Mouse (Mus musculus) kidney, postnatal 0 days (tissue): ENCODE measurements around the gene Tmem207. TPM values are rescaled to one million over a fixed set of nuclear protein-coding genes. Genes with fewer than 3 reads are reported as not detected.

Experiments used
- ATAC-seq: fragments of 200-750 bp; cut with Nextera tagmentation; replicated peaks from 2 replicates; pipeline ENCODE4 v1.8.0; 2017; ENCODE audit warnings: low read depth, moderate number of reproducible peaks, moderate TSS enrichment, moderate library complexity; ENCODE audit not compliant: low FRiP score
- DNase-seq: peaks from one replicate; pipeline ENCODE4 v3.0.0-alpha.2; 2016; ENCODE audit warnings: low spot score
- H3K27ac ChIP-seq: fragments of 300-500 bp; sonication (generic); 2 replicates; pipeline ENCODE4 v1.5.1; 2014; ENCODE audit warnings: mild to moderate bottlenecking
- H3K27me3 ChIP-seq: fragments of 300-500 bp; sonication (generic); 2 replicates; pipeline ENCODE4 v1.6.1; 2014; ENCODE audit warnings: low read length, mixed read lengths; ENCODE audit not compliant: insufficient read depth
- H3K36me3 ChIP-seq: fragments of 300-500 bp; sonication (generic); 2 replicates; pipeline ENCODE4 v1.6.1; 2014; ENCODE audit warnings: low read length, mixed read lengths; ENCODE audit not compliant: insufficient read depth
- H3K4me1 ChIP-seq: fragments of 300-500 bp; sonication (generic); replicated peaks from 2 replicates; pipeline ENCODE4 v1.6.1; 2014; ENCODE audit warnings: antibody characterized with exemption, low read length, mixed read lengths; ENCODE audit not compliant: insufficient read depth
- H3K4me2 ChIP-seq: fragments of 300-500 bp; sonication (generic); 2 replicates; pipeline ENCODE4 v1.6.1; 2014; ENCODE audit warnings: mild to moderate bottlenecking, low read length, moderate library complexity, mixed read lengths
- H3K4me3 ChIP-seq: fragments of 300-500 bp; sonication (generic); replicated peaks from 2 replicates; pipeline ENCODE4 v1.5.1; 2014; ENCODE audit warnings: low read depth, low read length
- H3K9ac ChIP-seq: fragments of 300-500 bp; sonication (generic); 2 replicates; pipeline ENCODE4 v1.6.1; 2014; ENCODE audit warnings: low read depth, low read length
- H3K9me3 ChIP-seq: fragments of 300-500 bp; sonication (generic); replicated peaks from 2 replicates; pipeline ENCODE4 v1.6.1; 2016; ENCODE audit warnings: low read length, inconsistent platforms, mixed read lengths
- CTCF ChIP-seq: IDR thresholded peaks from 2 replicates; pipeline ENCODE4 v1.5.1; 2016; ENCODE audit warnings: antibody characterized with exemption, low read depth, mild to moderate bottlenecking, moderate library complexity
- WGBS: fragments of 180-500 bp; shearing (Covaris S2); extraction: QIAGEN DNeasy Blood & Tissue Kit; methylation state at CpG from one replicate; pipeline ENCODE4 v1.1.7; 2014; 5-methylcytosine and 5-hydroxymethylcytosine counted together
- polyA plus RNA-seq: library from polyadenylated mRNA; unstranded; fragments of >200 nt; fragmentation: Nextera tagmentation; extraction: Ambion mirVana; gene quantifications from 2 replicates; pipeline ENCODE4 v1.2.1, GENCODE M21; 2015

The Tmem207 gene
- polyA plus RNA-seq: 1.7 and 2.1 TPM in 2 replicates

- Histone ChIP-seq H3K4me3 (no peak within 1 kb of the TSS), H3K36me3 (no peaks in the 10 kb centered on the region), H3K9me3 (no peaks in the 10 kb centered on the region), H3K4me1 (no peaks in the 10 kb centered on the region), H3K9ac (no peak within 1 kb of the TSS), H3K27ac (no peak within 1 kb of the TSS), H3K4me2 (no peak within 1 kb of the TSS), H3K27me3 (no peaks in the 10 kb centered on the region)
- 87% methylated on average over 4 of the region's 4 CpGs for whole genome bisulfite sequencing
- TF ChIP-seq CTCF: no peak
- DNase-seq: no peak
- ATAC-seq: no peak
These were observed at the start of gene Tmem207 for GRCm38 (mm10) chr16:26526669-26527068. Tmem207 (minus strand) TSS chr16:26526769.

GRCm38 (mm10) chr16:26574173-26574572, 47.6 kb upstream of the Tmem207 start:
- WGBS: 53% methylated on average over 5 of the region's 5 CpGs
- TF ChIP-seq CTCF: no peak
- Histone ChIP-seq H3K4me3 (no peak overlapping the region), H3K4me1 (no peaks in the 10 kb centered on the region), H3K27ac (no peak overlapping the region), H3K9me3 (no peaks in the 10 kb centered on the region), H3K4me2 (no peak overlapping the region), H3K36me3 (no peaks in the 10 kb centered on the region), H3K9ac (no peak overlapping the region), H3K27me3 (no peaks in the 10 kb centered on the region)
- ATAC-seq (0 out of 2 replicates have a peak, but pooled peaks have one; percentile 61), DNase-seq (peak; percentile 49)

DNA sequence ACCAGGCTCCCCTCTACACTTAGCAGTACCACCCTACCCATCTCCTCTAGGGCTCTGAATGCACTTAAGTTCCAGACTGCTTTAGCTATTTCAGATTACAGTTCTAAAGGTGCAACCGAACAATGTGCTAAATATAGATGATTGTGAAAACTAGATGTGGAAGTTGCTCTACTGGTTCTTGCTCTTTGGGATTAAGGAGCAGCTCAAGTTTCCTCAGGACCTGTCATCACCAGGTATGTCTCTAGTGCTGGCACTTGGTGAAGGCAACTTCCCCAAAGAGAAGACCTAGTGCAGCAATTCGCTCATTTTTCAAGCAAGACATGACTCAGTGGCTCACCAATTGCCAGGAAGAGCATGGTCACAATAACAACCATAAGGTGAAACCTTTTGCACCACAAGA, 45.3 kb upstream of the Tmem207 start:
- Histone ChIP-seq H3K4me1 (no peaks in the 10 kb centered on the region), H3K27me3 (no peaks in the 10 kb centered on the region), H3K27ac (no peak overlapping the region), H3K4me3 (no peak overlapping the region), H3K9ac (no peak overlapping the region), H3K36me3 (no peaks in the 10 kb centered on the region), H3K4me2 (no peak overlapping the region), H3K9me3 (no peaks in the 10 kb centered on the region)
- 71% methylated on average over 2 of the region's 2 CpGs for WGBS
- no peak for TF ChIP-seq CTCF
- ATAC-seq: no peak
- no peak for DNase-seq

DNA sequence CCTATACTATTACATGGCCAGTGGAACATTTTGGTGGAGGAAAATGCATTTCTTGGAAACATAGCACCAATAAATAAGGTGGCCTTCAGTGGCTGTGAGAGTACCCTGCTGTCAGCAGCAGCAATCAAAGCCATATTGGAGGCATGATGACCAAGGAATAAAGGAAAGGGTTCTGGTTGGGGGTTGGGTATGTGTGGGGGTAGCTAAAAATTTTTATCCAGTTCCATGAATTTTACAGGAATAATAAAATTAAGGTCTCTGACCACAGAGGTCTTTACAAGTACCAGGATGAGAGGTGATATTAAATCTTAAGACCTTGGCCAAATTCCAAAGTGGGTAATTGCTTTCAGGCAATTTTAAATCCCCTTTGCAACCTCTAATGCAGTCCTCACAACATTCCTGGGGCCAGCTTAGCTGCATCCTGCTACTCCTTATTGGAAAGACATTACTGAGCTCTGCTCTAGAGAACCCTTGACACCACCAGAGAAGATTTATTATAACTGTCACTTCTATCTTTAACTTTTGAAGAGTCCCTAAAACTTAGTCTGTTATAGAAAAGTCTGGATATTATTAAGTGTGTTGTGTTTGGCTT, 42.9 kb upstream of the Tmem207 start:
- Histone ChIP-seq H3K27ac (no peak overlapping the region), H3K9me3 (no peaks in the 10 kb centered on the region), H3K4me3 (no peak overlapping the region), H3K4me1 (no peaks in the 10 kb centered on the region), H3K36me3 (no peaks in the 10 kb centered on the region), H3K9ac (no peak overlapping the region), H3K27me3 (no peaks in the 10 kb centered on the region), H3K4me2 (no peak overlapping the region)
- ATAC-seq (no peak), DNase-seq (no peak)
- no peak for TF ChIP-seq CTCF

DNA sequence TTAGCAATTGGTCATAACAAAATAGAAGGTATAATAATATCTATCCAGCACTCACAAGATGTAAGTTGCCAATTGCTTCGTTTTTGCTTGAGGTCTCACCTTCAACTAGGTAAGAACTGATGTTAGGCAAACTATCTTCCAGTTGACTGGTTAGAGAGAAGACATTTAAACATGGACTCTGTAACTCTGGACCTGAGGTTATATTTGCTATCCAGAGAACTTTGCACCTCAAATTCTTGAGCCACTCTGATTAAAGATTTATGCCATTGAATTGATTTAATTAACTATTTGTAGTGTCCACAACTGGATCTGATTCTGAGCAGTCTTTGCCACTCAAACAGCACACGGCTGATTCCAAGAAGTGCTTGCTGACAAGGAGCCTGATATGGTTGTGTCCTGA, 36.2 kb upstream of the Tmem207 start:
- TF ChIP-seq CTCF: no peak
- Histone ChIP-seq H3K4me1 (no peaks in the 10 kb centered on the region), H3K27ac (no peak overlapping the region), H3K4me3 (no peak overlapping the region), H3K9ac (no peak overlapping the region), H3K4me2 (no peak overlapping the region), H3K36me3 (no peaks in the 10 kb centered on the region), H3K27me3 (no peaks in the 10 kb centered on the region), H3K9me3 (no peaks in the 10 kb centered on the region)
- WGBS: 71% methylated on average over 2 of the region's 2 CpGs
- ATAC-seq (no peak), DNase-seq (no peak)

GRCm38 (mm10) chr16:26561743-26562142, 35.2 kb upstream of the Tmem207 start:
- no peaks in the 10 kb centered on the region for H3K36me3 ChIP-seq
- DNase-seq (no peak), ATAC-seq (no peak)
- TF ChIP-seq CTCF: no peak
- no peak overlapping the region for H3K4me2 ChIP-seq
- H3K27me3 ChIP-seq: no peaks in the 10 kb centered on the region
- H3K27ac ChIP-seq: no peak overlapping the region
- no peak overlapping the region for H3K9ac ChIP-seq
- no peaks in the 10 kb centered on the region for H3K9me3 ChIP-seq
- H3K4me1 ChIP-seq: no peaks in the 10 kb centered on the region
- no peak overlapping the region for H3K4me3 ChIP-seq
- WGBS: 77% methylated on average over 2 of the region's 2 CpGs

DNA sequence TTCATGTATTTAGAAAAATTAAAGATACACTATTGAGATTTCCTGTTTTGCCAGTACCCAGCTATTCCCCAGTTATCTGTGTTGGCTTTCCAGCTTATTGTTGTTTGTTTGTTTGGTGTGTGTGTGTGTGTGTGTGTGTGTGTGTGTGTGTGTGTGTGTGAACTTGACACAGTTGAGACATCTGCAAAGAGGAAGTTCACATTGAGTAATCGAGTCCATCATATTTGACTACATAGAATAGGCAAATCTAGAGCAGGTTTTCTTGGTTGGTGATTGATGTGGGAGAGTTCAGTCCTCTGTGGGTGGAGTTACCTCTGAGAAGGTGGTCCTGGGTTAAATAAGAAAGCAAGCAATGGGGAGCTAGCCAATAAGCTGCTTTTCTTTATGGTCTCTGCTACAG, 32.2 kb upstream of the Tmem207 start:
- H3K4me3 ChIP-seq: no peak overlapping the region
- H3K4me2 ChIP-seq: no peak overlapping the region
- 87% methylated on average over 1 of the region's 1 CpGs for WGBS
- no peak for TF ChIP-seq CTCF
- H3K27me3 ChIP-seq: no peaks in the 10 kb centered on the region
- H3K27ac ChIP-seq: no peak overlapping the region
- H3K9me3 ChIP-seq: no peaks in the 10 kb centered on the region
- ATAC-seq (no peak), DNase-seq (no peak)
- H3K36me3 ChIP-seq: no peaks in the 10 kb centered on the region
- no peak overlapping the region for H3K9ac ChIP-seq
- no peaks in the 10 kb centered on the region for H3K4me1 ChIP-seq
